Comparison of ENCODE assay signal across 26 mouse cellular contexts in genomic region chr2:61250068-61250800, GRCm38 (mm10).
A peak's percentile ranks its signal among the peaks of the same experiment; 100 is the strongest.
DNase-seq lines count a peak whose midpoint lies in the region; ATAC-seq and TF ChIP-seq lines count a peak whose summit lies in the region.
"Had no signal": no experiment of that assay in that cellular context is flagged by ENCODE, and none has a peak within 500 bp of the region (broad histone marks: within the 10 kb centered on the region; RNA-seq: fewer than 3 reads in every experiment).

No protein-coding gene starts in this region.

- H3K9ac ChIP-seq in heart, embryonic 16.5 days (ENCODE audit: low read length) = no peak overlapping the region
- H3K9ac ChIP-seq: limb, embryonic 12.5 days; liver, embryonic 14.5 days; lung, embryonic 15.5 days; neural tube, embryonic 15.5 days had no signal

- H3K27me3 ChIP-seq in heart, embryonic 16.5 days (ENCODE audit: control insufficient read depth, insufficient read depth, low read length) = no peaks in the 10 kb centered on the region
- H3K27me3 ChIP-seq: limb, embryonic 12.5 days; lung, embryonic 15.5 days; neural tube, embryonic 15.5 days had no signal

- no peak overlapping the region for H3K4me2 ChIP-seq in heart, embryonic 16.5 days (ENCODE audit: low read depth, low read length)
- H3K4me2 ChIP-seq: limb, embryonic 12.5 days; lung, embryonic 15.5 days; neural tube, embryonic 15.5 days had no signal

- H3K4me3 ChIP-seq in heart, embryonic 16.5 days (ENCODE audit: low read length) = no peak overlapping the region
- no peak overlapping the region for H3K4me3 ChIP-seq in embryonic fibroblast, embryonic 13.5 days (ENCODE audit: insufficient read depth, low read length)
- H3K4me3 ChIP-seq: erythroblast, embryonic 14.5 days; heart, adult 2 months; layer of hippocampus, adult 2 months; limb, embryonic 12.5 days; lung, embryonic 15.5 days; neural tube, embryonic 15.5 days had no signal

- 67% methylated on average over 9 of the region's 9 CpGs for WGBS in heart, embryonic 16.5 days

- TF ChIP-seq POLR2A in embryonic fibroblast, embryonic 13.5 days (IDR thresholded peaks at IDR 0.05; ENCODE audit: low read depth, low read length) = no peak; the same call in 1 of the 2 replicates

- no peak for TF ChIP-seq CTCF in embryonic fibroblast, embryonic 13.5 days (IDR thresholded peaks at IDR 0.05; ENCODE audit: borderline replicate concordance, insufficient read depth, low read length)

- ATAC-seq in heart, embryonic 16.5 days (replicated peaks; ENCODE audit: extremely low read depth, insufficient read depth, low FRiP score) = 0 out of 2 replicates have a peak, but pooled peaks have one; percentile 37
- ATAC-seq: hindbrain, embryonic 16.5 days; intestine, embryonic 16.5 days had no signal

- H3K4me1 ChIP-seq in heart, embryonic 16.5 days (ENCODE audit: control insufficient read depth, insufficient read depth, low read length) = no peaks in the 10 kb centered on the region
- H3K4me1 ChIP-seq in embryonic fibroblast, embryonic 13.5 days (ENCODE audit: control insufficient read depth, insufficient read depth, low read length) = peaks cover 10% of the 10 kb centered on the region

- no peaks in the 10 kb centered on the region for H3K9me3 ChIP-seq in heart, embryonic 16.5 days (replicated peaks; ENCODE audit: control insufficient read depth, low read length)
- H3K9me3 ChIP-seq: limb, embryonic 12.5 days; lung, embryonic 15.5 days; neural tube, embryonic 15.5 days had no signal

- no peak for DNase-seq in heart, postnatal 4 days
- DNase-seq in 3134 (ENCODE audit: extremely low read depth, insufficient read length, low spot score) (peak; percentile 29), 3T3-L1 (ENCODE audit: low read depth, low spot score) (peak; percentile 77)
- no peak for DNase-seq in cerebellum, postnatal 36 days
- DNase-seq in right cerebral cortex, postnatal 14 days = no peak
- no peak for DNase-seq in neural tube, embryonic 10.5 days (ENCODE audit: extremely low spot score, low spot score)
- DNase-seq: adrenal gland, postnatal 10 days; cerebellum, adult 8-10 months; gastrocnemius, postnatal 36 days; heart, adult 2 months; kidney, adult 9 months; kidney, postnatal 14 days; lung, postnatal 4 days; midbrain, embryonic 14.5 days; spleen, adult 18-20 months; thymus, postnatal 14 days had no signal

- no peaks in the 10 kb centered on the region for H3K36me3 ChIP-seq in heart, embryonic 16.5 days (ENCODE audit: control insufficient read depth, insufficient read depth)
- H3K36me3 ChIP-seq: limb, embryonic 12.5 days; lung, embryonic 15.5 days; neural tube, embryonic 15.5 days had no signal

- no peak overlapping the region for H3K27ac ChIP-seq in heart, embryonic 16.5 days (ENCODE audit: low read length)
- peak overlapping the region; percentile 76 for H3K27ac ChIP-seq in embryonic fibroblast, embryonic 13.5 days (ENCODE audit: insufficient read depth, low read length)
- H3K27ac ChIP-seq: heart, adult 2 months; layer of hippocampus, adult 2 months; limb, embryonic 12.5 days; liver, embryonic 14.5 days; lung, embryonic 15.5 days; neural tube, embryonic 15.5 days had no signal

Comparison
In these comparisons a context has a peak if more than half of its experiments do, and no peak if none do; other contexts are left out.
1. DNase-seq: peak in 3134 (single experiment) and 3T3-L1 (single experiment); none in heart, postnatal 4 days (single experiment), cerebellum, postnatal 36 days (0 of 2), right cerebral cortex, postnatal 14 days (single experiment) and neural tube, embryonic 10.5 days (single experiment).